Mouse (Mus musculus) testis, adult 2 months (tissue): ENCODE measurements around the gene Usp18.

Experiments used
- CTCF ChIP-seq: fragments of 200-500 bp; IDR thresholded peaks from 2 replicates; pipeline ENCODE4 v1.5.1; 2012; ENCODE audit warnings: low read depth, mild to moderate bottlenecking, inconsistent platforms, low read length, moderate library complexity; ENCODE audit not compliant: control insufficient read depth, insufficient read depth, insufficient replicate concordance
- POLR2A ChIP-seq: fragments of 200-500 bp; IDR thresholded peaks from 2 replicates; pipeline ENCODE4 v1.6.1; 2012; ENCODE audit warnings: low read depth, mild to moderate bottlenecking, inconsistent platforms, low read length, moderate library complexity; ENCODE audit not compliant: control insufficient read depth

- TF ChIP-seq CTCF: no peak
- TF ChIP-seq POLR2A: no peak
Measured at GRCm38 (mm10) chr6:121206481-121206880, 39.2 kb upstream of the Usp18 start.
